Mouse (Mus musculus): ENCODE data around the gene Olfr69. TPM values are rescaled to one million over a fixed set of nuclear protein-coding genes. Genes with fewer than 3 reads are reported as not detected.
"Not testable (repeated sequence)": the region's sequence is repeated elsewhere in the genome, so short reads cannot be mapped to it uniquely, and the experiment has no call there.

Gene Olfr69
- not detected for total RNA-seq (2021)
- long read RNA-seq, experiment 1 = 0 reads
- long read RNA-seq, experiment 2 = 0 reads

- DNase-seq (ENCODE audit: low spot score) = no peak
These were observed at the start of gene Olfr69 for GRCm38 (mm10) chr7:103771494-103771893. Gene Olfr69, minus strand, starts transcription at chr7:103771594.

DNA sequence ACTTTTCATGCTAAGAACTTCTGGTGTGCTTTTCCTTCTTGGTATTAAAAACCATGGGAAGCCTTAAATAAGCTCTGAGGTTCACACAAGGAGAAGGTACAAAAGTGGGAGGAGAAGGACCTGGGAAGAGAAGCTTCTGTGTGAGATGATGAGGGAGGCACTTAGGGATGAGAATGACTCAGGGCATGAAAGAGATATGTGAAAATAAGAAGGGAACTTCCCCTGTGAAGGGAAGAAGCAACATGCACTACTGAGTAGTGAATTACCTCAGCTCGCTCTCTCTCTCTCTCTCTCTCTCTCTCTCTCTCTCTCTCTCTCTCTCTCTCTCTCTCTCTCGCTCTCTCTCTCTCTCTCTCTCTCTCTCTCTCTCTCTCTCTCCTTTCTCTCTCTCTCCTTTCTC is 43.7 kb upstream of the Olfr69 start:
- not testable (repeated sequence) for DNase-seq (ENCODE audit: low spot score)

GRCm38 (mm10) chr7:103813766-103814165 is 42.4 kb upstream of the Olfr69 start, which contains the start of gene Hbb-bt:
Gene Hbb-bt, minus strand, starts transcription at chr7:103813996.
- DNase-seq (ENCODE audit: low spot score) = no peak

DNA sequence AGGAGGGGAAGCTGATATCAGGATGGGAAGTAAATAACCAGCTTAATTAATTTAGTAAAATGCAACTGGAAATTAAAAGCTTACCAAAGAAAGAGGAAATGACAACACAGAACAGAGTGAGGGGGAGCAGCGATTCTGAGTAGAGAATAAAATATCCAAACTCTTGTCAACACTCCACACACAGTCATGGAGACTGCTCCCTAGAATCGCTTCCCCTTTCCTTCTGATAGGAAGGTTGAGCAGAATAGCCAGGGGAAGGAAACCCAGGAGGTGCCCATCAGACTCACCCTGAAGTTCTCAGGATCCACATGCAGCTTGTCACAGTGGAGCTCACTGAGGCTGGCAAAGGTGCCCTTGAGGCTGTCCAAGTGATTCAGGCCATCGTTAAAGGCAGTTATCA is 41.8 kb upstream of the Olfr69 start:
- DNase-seq (ENCODE audit: low spot score) = not testable (repeated sequence)

- DNase-seq (ENCODE audit: low spot score) = no peak
These were observed 40.8 kb upstream of the Olfr69 start for GRCm38 (mm10) chr7:103812174-103812573.

DNA sequence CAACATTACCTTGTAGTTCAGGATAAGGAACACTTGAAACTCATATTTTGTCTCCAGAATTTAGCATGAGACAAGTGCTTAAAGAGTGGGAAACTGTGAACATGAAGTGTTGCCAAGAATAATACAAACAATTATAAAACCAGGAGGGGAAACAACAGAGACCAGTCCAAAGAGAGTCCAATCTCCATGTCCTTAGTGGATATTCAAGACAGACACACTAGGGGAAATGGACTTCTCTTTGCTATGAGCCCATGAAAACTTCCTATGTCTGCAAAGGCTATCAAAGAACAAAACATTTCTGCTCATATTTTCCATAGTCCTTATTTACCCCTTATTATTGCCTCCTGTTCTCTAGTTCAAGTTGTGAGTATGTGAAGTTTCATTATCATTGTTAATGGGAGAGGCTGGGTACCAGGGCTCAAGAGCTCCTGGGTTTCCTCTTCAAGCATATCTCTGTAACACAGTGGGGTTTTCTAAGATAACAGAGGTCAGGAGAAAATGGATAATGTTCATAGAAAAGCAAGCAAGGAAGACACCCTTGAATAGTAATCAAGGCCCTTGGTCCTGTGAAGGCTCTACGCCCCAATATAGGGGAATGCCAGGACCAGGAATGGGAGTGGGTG is 39.9 kb upstream of the Olfr69 start:
- DNase-seq (ENCODE audit: low spot score) = no peak

DNA sequence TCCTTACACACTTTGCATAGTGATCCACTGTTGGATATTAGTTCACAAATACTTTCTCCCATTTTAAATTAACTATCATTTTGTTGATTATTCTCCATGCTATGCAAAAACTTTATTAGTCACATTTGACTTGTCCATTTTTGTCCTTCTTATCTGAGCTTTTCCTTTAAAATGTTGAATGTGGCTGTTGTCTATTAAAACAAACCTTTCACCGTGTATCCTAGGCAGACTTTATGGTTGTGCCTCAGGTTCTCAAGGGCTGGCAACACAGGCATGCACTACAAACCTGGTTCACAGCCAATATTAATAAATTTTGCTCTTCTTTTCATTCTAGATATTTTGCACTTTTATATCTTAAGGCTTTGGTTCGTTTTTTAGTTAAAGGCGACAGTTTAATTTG is 39.4 kb upstream of the Olfr69 start:
- DNase-seq (ENCODE audit: low spot score) = no peak

DNA sequence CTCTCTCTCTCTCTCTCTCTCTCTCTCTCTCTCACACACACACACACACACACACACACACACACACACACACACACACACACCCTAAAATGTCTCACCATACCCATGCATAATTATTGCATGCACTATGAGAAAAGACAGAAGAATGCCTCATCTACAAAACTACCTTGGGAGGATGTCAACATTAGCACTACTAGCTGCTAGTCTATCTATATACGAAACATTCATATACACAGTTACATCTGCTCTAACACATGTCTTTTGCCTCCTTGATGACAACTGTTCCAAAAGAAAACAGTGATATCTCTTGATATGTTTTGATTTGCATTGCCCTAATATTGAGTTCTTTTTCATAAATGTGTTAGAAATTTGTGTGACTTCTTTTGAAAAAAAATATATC is 38.9 kb upstream of the Olfr69 start:
- no peak for DNase-seq (ENCODE audit: low spot score)

DNA sequence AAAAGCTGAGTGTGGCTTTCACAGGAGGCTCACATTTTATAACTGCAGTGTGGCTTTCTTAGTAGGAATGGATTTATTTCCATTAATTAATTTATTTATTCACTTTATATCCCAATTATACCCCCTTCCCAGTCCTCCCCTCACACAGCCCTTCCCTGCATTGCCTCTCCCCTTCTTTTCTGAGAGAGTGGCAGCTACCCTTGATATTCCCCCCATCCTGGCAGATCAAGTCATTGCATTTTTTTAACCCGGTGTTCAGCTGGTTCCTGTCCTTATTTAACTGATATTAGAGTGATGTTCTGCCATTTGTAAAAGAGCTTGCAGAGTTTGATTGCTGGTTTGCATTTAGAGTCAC is 38.4 kb upstream of the Olfr69 start:
- no peak for DNase-seq (ENCODE audit: low spot score)

DNA sequence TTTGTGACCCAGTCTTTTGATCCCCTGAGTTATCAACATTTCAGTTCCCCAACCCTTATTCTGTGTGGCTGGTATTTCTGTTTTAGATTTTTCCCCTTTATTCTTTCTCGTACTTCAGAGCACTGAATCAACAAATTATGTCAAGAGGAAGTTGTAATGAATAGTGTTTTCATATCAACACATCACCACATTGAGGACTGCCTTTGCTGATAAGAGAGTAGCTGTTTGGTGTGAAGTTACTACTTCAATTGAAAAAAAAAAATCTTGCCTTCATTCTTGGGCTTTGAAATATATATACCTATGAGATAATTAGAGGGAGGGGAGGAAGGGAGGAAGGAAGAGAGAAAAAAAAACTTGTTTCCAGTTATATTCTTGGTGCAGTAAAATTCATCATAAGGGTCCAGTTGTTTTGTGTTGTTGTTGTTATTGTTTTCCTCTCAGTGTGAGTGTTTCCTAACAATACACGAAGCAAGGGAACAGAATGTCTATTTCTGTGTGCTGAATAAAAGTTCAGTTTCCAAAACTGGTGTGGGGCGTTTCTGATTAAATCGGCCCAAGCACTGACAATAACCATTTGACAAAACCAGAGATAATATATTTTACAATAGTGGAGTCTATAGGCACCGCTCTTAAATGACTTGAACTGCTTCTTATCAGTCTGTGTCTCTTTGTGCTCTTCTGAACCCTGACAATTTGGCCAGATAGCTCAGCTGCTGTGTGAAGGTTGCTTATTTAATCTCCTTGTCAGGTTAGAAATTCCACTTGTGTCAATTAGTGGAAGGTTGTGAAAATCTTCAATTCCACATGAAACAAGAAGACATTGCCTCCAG is 37.8 kb upstream of the Olfr69 start:
- DNase-seq (ENCODE audit: low spot score) = no peak

GRCm38 (mm10) chr7:103808120-103808519 is 36.7 kb upstream of the Olfr69 start:
- not testable (repeated sequence) for DNase-seq (ENCODE audit: low spot score)

GRCm38 (mm10) chr7:103806856-103807255 is 35.5 kb upstream of the Olfr69 start:
- peak; percentile 1 for DNase-seq (ENCODE audit: low spot score)

DNA sequence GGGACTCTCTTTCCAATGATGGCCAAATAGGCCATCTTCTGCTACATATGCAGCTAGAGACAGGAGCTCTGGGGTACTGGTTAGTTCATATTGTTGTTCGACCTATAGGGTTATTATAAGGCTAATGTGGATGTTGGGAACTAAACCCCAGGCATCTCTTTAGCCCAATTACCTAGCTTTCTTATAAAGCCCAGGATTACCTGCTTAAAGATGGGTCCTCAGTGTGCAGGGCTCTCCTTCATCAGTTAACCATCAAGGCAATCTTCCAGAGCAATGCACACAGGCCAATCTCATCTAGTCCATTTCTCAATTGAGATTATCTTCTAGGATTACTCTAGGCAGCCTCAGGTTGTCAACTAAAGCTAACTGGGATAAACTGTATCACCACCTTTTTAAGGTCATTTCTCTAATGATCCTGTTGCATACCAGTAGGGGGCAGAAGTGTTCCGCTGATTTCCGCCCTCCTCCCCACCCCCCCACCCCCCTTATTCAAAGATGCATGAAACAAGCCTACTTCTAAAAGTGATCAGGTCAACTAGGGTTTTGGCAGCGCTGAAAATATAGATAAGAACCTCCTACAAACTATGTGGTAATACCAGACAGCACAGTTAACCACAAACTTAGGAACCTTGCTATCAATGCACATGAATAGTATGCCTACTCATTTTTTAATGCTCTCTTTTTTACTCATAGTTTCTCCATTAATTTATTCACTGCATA is 21.4 kb upstream of the Olfr69 start:
- DNase-seq (ENCODE audit: low spot score) = no peak

DNA sequence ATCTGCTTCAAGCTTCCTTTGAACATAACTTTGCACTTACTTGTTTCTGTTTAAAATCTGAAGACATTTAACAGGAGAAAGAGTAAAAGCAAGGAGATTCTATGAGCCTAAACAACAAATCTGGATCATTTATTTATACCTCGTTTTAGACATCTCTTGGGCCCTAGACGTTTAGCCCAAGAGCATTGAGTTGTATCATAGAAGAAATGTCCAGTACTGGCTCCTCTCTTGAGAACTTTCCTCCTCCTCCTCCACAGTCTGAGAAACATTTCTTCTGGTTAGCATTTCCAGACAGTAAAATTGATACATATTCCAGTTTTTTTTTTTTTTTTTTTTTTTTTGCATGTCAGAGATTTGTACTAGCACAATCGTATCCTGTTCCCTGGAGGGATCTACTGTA is 20.3 kb upstream of the Olfr69 start, which contains the start of gene Olfr67:
Olfr67 (minus strand) TSS at position 101 of the 400 bp plus-strand sequence.
- DNase-seq (ENCODE audit: low spot score) = no peak

- DNase-seq (ENCODE audit: low spot score) = no peak
These were observed 8.2 kb upstream of the Olfr69 start, which contains the start of gene Olfr68 for GRCm38 (mm10) chr7:103779598-103779997. Gene Olfr68, minus strand, starts transcription at chr7:103779698.

DNA sequence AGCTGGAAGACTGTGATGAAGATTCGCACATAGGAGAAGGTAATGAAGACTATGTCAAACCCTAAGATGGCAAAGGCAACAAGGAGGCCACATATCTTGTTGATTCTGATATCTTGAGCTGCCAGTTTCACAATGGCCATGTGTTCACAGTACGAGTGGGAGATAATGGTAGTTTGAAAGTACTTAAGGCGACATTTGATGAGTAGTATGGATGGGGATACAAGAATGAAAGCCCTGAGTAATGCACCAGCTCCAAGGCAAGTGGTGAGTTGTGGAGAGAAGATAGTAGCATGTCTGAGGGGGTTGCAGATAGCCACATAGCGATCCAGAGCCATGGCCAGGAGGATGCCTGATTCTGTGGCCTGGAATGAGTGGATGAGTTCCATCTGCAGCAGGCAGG is 6.3 kb upstream of the Olfr69 start:
- not testable (repeated sequence) for DNase-seq (ENCODE audit: low spot score)

DNA sequence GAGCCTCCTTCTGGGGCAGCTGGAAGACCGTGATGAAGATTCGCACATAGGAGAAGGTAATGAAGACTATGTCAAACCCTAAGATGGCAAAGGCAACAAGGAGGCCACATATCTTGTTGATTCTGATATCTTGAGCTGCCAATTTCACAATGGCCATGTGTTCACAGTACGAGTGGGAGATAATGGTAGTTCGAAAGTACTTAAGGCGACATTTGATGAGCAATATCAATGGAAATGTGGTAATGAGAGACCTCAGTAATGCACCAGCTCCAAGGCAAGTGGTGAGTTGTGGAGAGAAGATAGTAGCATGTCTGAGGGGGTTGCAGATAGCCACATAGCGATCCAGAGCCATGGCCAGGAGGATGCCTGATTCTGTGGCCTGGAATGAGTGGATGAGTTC is 3.7 kb downstream of the Olfr69 start:
- not testable (repeated sequence) for DNase-seq (ENCODE audit: low spot score)

DNA sequence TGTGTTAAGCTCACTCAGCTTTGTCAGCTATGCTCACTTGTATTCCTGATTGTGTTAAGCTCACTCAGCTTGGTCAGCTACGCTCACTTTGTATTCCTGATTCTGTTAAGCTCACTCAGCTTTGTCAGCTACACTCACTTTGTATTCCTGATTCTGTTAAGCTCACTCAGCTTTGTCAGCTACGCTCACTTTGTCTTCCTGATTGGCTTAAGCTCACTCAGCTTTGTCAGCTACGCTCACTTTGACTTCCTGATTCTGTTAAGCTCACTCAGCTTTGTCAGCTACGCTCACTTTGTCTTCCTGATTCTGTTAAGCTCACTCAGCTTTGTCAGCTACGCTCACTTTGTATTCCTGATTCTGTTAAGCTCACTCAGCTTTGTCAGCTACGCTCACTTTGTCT is 9.2 kb downstream of the Olfr69 start:
- DNase-seq (ENCODE audit: low spot score) = not testable (repeated sequence)

GRCm38 (mm10) chr7:103757233-103757632 is 14.2 kb downstream of the Olfr69 start, which contains the start of gene Olfr630:
Gene Olfr630, minus strand, starts transcription at chr7:103757333.
- DNase-seq (ENCODE audit: low spot score) = no peak

- DNase-seq (ENCODE audit: low spot score) = no peak
These were observed 26.6 kb downstream of the Olfr69 start, which contains the start of gene Olfr629 for GRCm38 (mm10) chr7:103744843-103745242. Gene Olfr629, minus strand, starts transcription at chr7:103744943.

- no peak for DNase-seq (ENCODE audit: low spot score)
These were observed 41.3 kb downstream of the Olfr69 start, which contains the start of gene Olfr628 for GRCm38 (mm10) chr7:103730074-103730473. Gene Olfr628, plus strand, starts transcription at chr7:103730374.

DNA sequence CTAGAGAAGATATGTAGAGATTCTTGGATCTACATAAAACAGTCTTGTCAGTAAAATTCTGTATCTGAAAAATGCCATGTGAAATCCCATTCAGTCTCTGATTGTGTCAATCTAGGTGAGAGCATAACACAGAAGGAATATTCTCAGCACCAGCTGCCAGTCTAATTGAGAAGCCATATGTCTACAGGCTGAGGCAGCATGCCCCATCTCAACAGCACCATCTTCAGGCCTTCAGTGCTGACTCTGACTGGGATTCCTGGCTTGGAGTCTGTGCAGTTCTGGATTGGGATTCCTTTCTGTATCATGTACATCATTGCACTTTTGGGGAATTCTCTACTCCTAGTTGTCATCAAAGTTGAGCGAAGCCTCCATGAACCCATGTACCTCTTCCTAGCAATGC is 55.0 kb downstream of the Olfr69 start:
- not testable (repeated sequence) for DNase-seq (ENCODE audit: low spot score)

All from gastrocnemius, adult 18-20 months (tissue).